Mouse (Mus musculus): Measurements from ENCODE around the gene Olfr1232. TPM values are rescaled to one million over a fixed set of nuclear protein-coding genes. Genes with fewer than 3 reads are reported as not detected.

Gene Olfr1232
- polyA plus RNA-seq (2015; fragmentation: Nextera tagmentation; extraction: Ambion mirVana) = not detected in 2 replicates

DNA sequence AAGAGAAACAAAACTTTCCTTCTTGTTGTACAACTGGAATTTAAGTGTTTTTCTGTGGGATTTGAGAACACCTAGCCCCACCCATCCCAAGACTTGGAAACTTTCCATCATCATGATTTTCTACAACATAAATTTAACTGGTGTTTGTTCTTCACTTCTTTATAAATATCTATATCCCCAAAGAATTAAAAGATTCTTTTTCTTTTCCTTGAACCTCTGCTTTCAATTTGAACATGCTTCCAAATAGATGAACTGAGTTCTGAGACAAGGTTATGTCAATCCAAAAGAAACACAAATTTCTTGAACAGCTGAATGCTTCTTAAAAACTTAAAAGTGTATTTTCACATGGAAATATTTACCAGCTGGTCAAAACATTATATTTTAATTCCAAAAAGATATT is at the start of gene Olfr1232:
Olfr1232 (minus strand) TSS at position 101 of the 400 bp plus-strand sequence.
- Histone ChIP-seq H3K4me3 (replicated peaks) (no peak within 1 kb of the TSS), H3K27me3 (no peaks in the 10 kb centered on the region), H3K27ac (no peak within 1 kb of the TSS), H3K4me2 (no peak within 1 kb of the TSS), H3K4me1 (no peaks in the 10 kb centered on the region), H3K9ac (no peak within 1 kb of the TSS), H3K9me3 (replicated peaks) (no peaks in the 10 kb centered on the region), H3K36me3 (no peaks in the 10 kb centered on the region)
- no peak for ATAC-seq (replicated peaks; ENCODE audit: low FRiP score)

DNA sequence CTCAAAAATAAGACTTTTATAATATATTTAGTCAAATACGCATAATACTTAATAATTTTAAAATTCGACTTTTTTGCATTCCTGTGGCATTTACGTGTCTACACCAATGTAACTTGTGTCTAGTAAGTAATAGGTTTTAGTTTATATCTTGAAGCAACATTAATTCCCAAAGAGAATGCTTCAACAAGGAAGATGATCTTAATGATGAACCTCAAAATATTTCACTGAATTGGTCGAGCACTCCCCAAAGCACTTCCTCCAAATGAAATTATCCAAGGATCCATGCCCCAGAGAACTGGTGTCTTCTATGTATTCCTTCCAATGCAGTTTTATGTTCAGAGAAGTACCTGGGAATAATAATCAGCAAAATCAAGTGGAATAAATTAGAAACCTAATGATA is 35.3 kb upstream of the Olfr1232 start, which contains the start of gene Olfr1234:
Olfr1234 (minus strand) TSS at position 101 of the 400 bp plus-strand sequence.
- ATAC-seq (replicated peaks; ENCODE audit: low FRiP score) = no peak
- Histone ChIP-seq H3K27ac (no peak within 1 kb of the TSS), H3K4me3 (replicated peaks) (no peak within 1 kb of the TSS), H3K36me3 (no peaks in the 10 kb centered on the region), H3K4me2 (no peak within 1 kb of the TSS), H3K27me3 (no peaks in the 10 kb centered on the region), H3K9me3 (replicated peaks) (no peaks in the 10 kb centered on the region), H3K9ac (no peak within 1 kb of the TSS), H3K4me1 (no peaks in the 10 kb centered on the region)
- 91% methylated on average over 4 of the region's 4 CpGs for WGBS

DNA sequence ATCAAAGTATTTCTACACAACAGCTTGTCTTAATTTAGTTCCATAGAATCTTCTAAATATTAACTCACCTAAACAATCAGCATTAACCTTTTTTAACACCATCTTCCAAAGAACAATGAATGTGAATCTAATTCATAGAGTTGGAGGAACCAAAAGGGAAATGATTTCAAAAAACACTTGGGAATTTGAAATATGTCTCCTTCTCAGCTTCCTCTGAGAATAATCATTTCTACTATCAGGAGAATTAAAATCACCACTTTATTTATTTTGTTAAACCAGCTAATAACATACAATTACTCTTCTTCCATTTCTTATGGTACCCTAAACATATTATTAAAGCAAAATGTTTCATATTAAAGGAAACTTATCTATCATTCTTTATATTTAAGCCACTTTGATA is 12.8 kb upstream of the Olfr1232 start, which contains the start of gene Olfr1233:
Olfr1233 (minus strand) TSS at position 101 of the 400 bp plus-strand sequence.
- H3K9ac ChIP-seq = no peak within 1 kb of the TSS
- no peak for ATAC-seq (replicated peaks; ENCODE audit: low FRiP score)
- H3K4me1 ChIP-seq = no peaks in the 10 kb centered on the region
- H3K4me2 ChIP-seq = no peak within 1 kb of the TSS
- no peak within 1 kb of the TSS for H3K27ac ChIP-seq
- no peak within 1 kb of the TSS for H3K4me3 ChIP-seq (replicated peaks)
- no peaks in the 10 kb centered on the region for H3K27me3 ChIP-seq
- no peaks in the 10 kb centered on the region for H3K36me3 ChIP-seq
- no peaks in the 10 kb centered on the region for H3K9me3 ChIP-seq (replicated peaks)

DNA sequence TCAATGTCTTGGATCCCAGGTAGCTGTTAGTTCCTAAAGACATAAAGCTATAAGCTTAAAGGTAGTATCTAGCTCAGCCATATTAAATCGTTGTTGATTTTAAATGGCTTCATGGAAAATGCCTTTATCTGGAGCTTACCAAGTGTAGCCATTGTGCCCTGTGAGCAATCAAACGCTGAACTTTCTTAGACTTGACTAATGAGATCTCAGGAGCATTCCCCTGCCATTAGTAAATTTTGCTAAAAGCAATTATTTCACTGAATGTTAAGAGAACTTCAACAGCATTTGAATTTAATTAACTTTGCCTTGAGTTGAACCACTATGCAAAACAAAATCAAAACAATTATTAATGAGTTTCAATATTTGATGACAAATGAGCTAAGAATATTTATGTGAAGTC is 22.5 kb downstream of the Olfr1232 start, which contains the start of gene Olfr1231:
Olfr1231 (minus strand) TSS at position 101 of the 400 bp plus-strand sequence.
- no peaks in the 10 kb centered on the region for H3K9me3 ChIP-seq (replicated peaks)
- H3K27ac ChIP-seq = no peak within 1 kb of the TSS
- WGBS = 77% methylated on average over 2 of the region's 2 CpGs
- no peak within 1 kb of the TSS for H3K9ac ChIP-seq
- H3K36me3 ChIP-seq = no peaks in the 10 kb centered on the region
- no peaks in the 10 kb centered on the region for H3K4me1 ChIP-seq
- no peaks in the 10 kb centered on the region for H3K27me3 ChIP-seq
- no peak within 1 kb of the TSS for H3K4me3 ChIP-seq (replicated peaks)
- no peak for ATAC-seq (replicated peaks; ENCODE audit: low FRiP score)
- H3K4me2 ChIP-seq = no peak within 1 kb of the TSS

DNA sequence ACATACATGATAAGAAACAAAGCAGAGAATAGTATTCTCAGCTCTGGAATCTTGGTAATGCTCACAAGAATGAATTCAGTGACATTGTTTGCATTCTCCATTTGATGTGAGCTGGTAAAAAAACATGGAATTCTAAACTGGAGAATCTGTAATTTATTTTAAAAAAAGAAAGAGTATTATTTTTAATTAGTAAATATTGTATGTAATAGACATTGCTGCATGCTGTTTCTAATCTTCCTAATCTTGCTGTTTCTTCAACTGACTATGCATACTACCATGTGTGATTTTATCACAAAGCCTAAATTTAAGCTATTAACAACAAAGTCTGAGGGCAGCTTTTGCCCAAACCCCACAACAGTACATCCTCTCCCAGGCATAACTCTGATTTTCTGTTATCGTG is 32.3 kb downstream of the Olfr1232 start, which contains the start of gene Olfr1230:
Olfr1230 (minus strand) TSS at position 101 of the 400 bp plus-strand sequence.
- Histone ChIP-seq H3K27ac (no peak within 1 kb of the TSS), H3K4me2 (no peak within 1 kb of the TSS), H3K36me3 (no peaks in the 10 kb centered on the region), H3K27me3 (no peaks in the 10 kb centered on the region), H3K4me3 (replicated peaks) (no peak within 1 kb of the TSS), H3K9ac (no peak within 1 kb of the TSS), H3K9me3 (replicated peaks) (no peaks in the 10 kb centered on the region), H3K4me1 (no peaks in the 10 kb centered on the region)
- ATAC-seq (replicated peaks; ENCODE audit: low FRiP score) = no peak
- WGBS = 83% methylated on average over 1 of the region's 1 CpGs

DNA sequence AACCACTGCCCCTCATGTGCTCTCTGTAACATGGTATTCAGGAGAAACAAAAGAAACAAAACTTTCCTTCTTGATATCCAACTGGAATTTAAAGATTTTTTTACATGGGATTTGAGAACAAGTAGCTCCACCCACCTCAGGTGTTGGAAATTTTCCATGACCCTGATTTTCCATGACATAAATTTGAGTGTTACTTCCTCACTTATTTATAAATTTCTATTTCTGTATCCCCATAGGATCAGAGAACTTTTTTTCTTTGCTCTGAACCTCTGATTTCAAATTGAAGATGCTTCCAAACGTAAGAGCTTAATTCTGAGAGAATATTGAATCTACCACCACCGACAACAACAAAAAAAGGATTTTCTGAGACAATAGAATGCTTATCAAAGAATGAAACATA is 41.6 kb downstream of the Olfr1232 start, which contains the start of gene Olfr1229:
Olfr1229 (minus strand) TSS at position 101 of the 400 bp plus-strand sequence.
- Histone ChIP-seq H3K36me3 (no peaks in the 10 kb centered on the region), H3K27ac (no peak within 1 kb of the TSS), H3K9me3 (replicated peaks) (no peaks in the 10 kb centered on the region), H3K9ac (no peak within 1 kb of the TSS), H3K4me3 (replicated peaks) (no peak within 1 kb of the TSS), H3K4me2 (no peak within 1 kb of the TSS), H3K4me1 (no peaks in the 10 kb centered on the region), H3K27me3 (no peaks in the 10 kb centered on the region)
- WGBS = 86% methylated on average over 2 of the region's 2 CpGs
- no peak for ATAC-seq (replicated peaks; ENCODE audit: low FRiP score)

Other genes with a start within 250 kb of the Olfr1232 start
- not detected in 2 replicates for gene Olfr1219, start 246.2 kb downstream of the Olfr1232 start, polyA plus RNA-seq (2015; fragmentation: Nextera tagmentation; extraction: Ambion mirVana)
- not detected in 2 replicates for gene Olfr1220, start 222.8 kb downstream of the Olfr1232 start, polyA plus RNA-seq (2015; fragmentation: Nextera tagmentation; extraction: Ambion mirVana)
- not detected in 2 replicates for gene Olfr1221, start 212.4 kb downstream of the Olfr1232 start, polyA plus RNA-seq (2015; fragmentation: Nextera tagmentation; extraction: Ambion mirVana)
- gene Olfr1222, start 196.6 kb downstream of the Olfr1232 start, polyA plus RNA-seq (2015; fragmentation: Nextera tagmentation; extraction: Ambion mirVana) = not detected in 2 replicates
- gene Olfr1223, start 178.1 kb downstream of the Olfr1232 start, polyA plus RNA-seq (2015; fragmentation: Nextera tagmentation; extraction: Ambion mirVana) = not detected in 2 replicates
- gene Olfr1224-ps1, start 165.6 kb downstream of the Olfr1232 start, polyA plus RNA-seq (2015; fragmentation: Nextera tagmentation; extraction: Ambion mirVana) = not detected in 2 replicates
- gene Olfr1225, start 155.0 kb downstream of the Olfr1232 start, polyA plus RNA-seq (2015; fragmentation: Nextera tagmentation; extraction: Ambion mirVana) = not detected in 2 replicates
- not detected in 2 replicates for gene Olfr1226, start 129.6 kb downstream of the Olfr1232 start, polyA plus RNA-seq (2015; fragmentation: Nextera tagmentation; extraction: Ambion mirVana)
- not detected in 2 replicates for gene Olfr1228, start 75.6 kb downstream of the Olfr1232 start, polyA plus RNA-seq (2015; fragmentation: Nextera tagmentation; extraction: Ambion mirVana)
- not detected in 2 replicates for gene Olfr1229, start 41.7 kb downstream of the Olfr1232 start, polyA plus RNA-seq (2015; fragmentation: Nextera tagmentation; extraction: Ambion mirVana)
- gene Olfr1230, start 32.4 kb downstream of the Olfr1232 start, polyA plus RNA-seq (2015; fragmentation: Nextera tagmentation; extraction: Ambion mirVana) = not detected in 2 replicates
- gene Olfr1231, start 22.6 kb downstream of the Olfr1232 start, polyA plus RNA-seq (2015; fragmentation: Nextera tagmentation; extraction: Ambion mirVana) = not detected in 2 replicates
- not detected in 2 replicates for gene Olfr1233, start 12.7 kb upstream of the Olfr1232 start, polyA plus RNA-seq (2015; fragmentation: Nextera tagmentation; extraction: Ambion mirVana)
- not detected in 2 replicates for gene Olfr1234, start 35.2 kb upstream of the Olfr1232 start, polyA plus RNA-seq (2015; fragmentation: Nextera tagmentation; extraction: Ambion mirVana)
- not detected in 2 replicates for gene Olfr1238, start 80.0 kb upstream of the Olfr1232 start, polyA plus RNA-seq (2015; fragmentation: Nextera tagmentation; extraction: Ambion mirVana)
- gene Olfr1239, start 90.7 kb upstream of the Olfr1232 start, polyA plus RNA-seq (2015; fragmentation: Nextera tagmentation; extraction: Ambion mirVana) = not detected in 2 replicates
- not detected in 2 replicates for gene Olfr1240, start 113.3 kb upstream of the Olfr1232 start, polyA plus RNA-seq (2015; fragmentation: Nextera tagmentation; extraction: Ambion mirVana)
- not detected in 2 replicates for gene Olfr1241, start 157.5 kb upstream of the Olfr1232 start, polyA plus RNA-seq (2015; fragmentation: Nextera tagmentation; extraction: Ambion mirVana)
- not detected in 2 replicates for gene Olfr1242, start 168.7 kb upstream of the Olfr1232 start, polyA plus RNA-seq (2015; fragmentation: Nextera tagmentation; extraction: Ambion mirVana)
- not detected in 2 replicates for gene Olfr1243, start 201.8 kb upstream of the Olfr1232 start, polyA plus RNA-seq (2015; fragmentation: Nextera tagmentation; extraction: Ambion mirVana)
- gene Olfr1245, start 248.8 kb upstream of the Olfr1232 start, polyA plus RNA-seq (2015; fragmentation: Nextera tagmentation; extraction: Ambion mirVana) = not detected in 2 replicates

All from kidney, embryonic 15.5 days (tissue).